Mouse (Mus musculus) frontal cortex, postnatal 25 days (tissue): ENCODE results near the gene Ube2l3.

Experiments used
- DNase-seq, 2 experiments: peaks; one replicate each; pipeline ENCODE4 v3.0.0; 2022; ENCODE audit warnings: low spot score in 2 of 2

Ube2l3 gene

GRCm38 (mm10) chr16:17147391-17147929 is 55.0 kb downstream of the Ube2l3 start:
- DNase-seq, result no peak

- peak; percentile 56 to 57 for DNase-seq
These were observed 55.6 kb downstream of the Ube2l3 start, which contains the start of gene Ccdc116 for GRCm38 (mm10) chr16:17146772-17147235. Gene Ccdc116 (minus strand): TSS chr16:17147229.

- no peak for DNase-seq
These were observed 58.1 kb downstream of the Ube2l3 start, which contains the start of gene Ydjc for GRCm38 (mm10) chr16:17144339-17144738. Gene Ydjc (plus strand): TSS chr16:17144621.

GRCm38 (mm10) chr16:17137355-17137754 is 65.1 kb downstream of the Ube2l3 start:
- DNase-seq, result no peak

- no peak for DNase-seq
These were observed 69.6 kb downstream of the Ube2l3 start for GRCm38 (mm10) chr16:17132906-17133200.

- DNase-seq, result peak; percentile 96 to 97
These were observed 70.2 kb downstream of the Ube2l3 start, which contains the start of gene Sdf2l1 for GRCm38 (mm10) chr16:17132089-17132905. Gene Sdf2l1 (minus strand): TSS chr16:17132383.

- DNase-seq, result no peak
These were observed 71.0 kb downstream of the Ube2l3 start for GRCm38 (mm10) chr16:17131191-17132088.

GRCm38 (mm10) chr16:17127292-17127691 is 75.2 kb downstream of the Ube2l3 start:
- DNase-seq, result no peak

- DNase-seq, result peak; percentile 38 to 40
These were observed 77.5 kb downstream of the Ube2l3 start, which contains the start of gene 2610318N02Rik for GRCm38 (mm10) chr16:17124871-17125520. Gene 2610318N02Rik (minus strand): TSS chr16:17125167.

- DNase-seq, result no peak
These were observed 78.2 kb downstream of the Ube2l3 start for GRCm38 (mm10) chr16:17124119-17124870.

GRCm38 (mm10) chr16:17121569-17121968 is 80.9 kb downstream of the Ube2l3 start:
- DNase-seq, result no peak

- no peak for DNase-seq
These were observed 85.1 kb downstream of the Ube2l3 start for GRCm38 (mm10) chr16:17117309-17117799.

GRCm38 (mm10) chr16:17110771-17111743 is 91.4 kb downstream of the Ube2l3 start, which contains the start of gene Ppil2:
Gene Ppil2 (minus strand): TSS chr16:17111257.
- DNase-seq, result peak; percentile 51 to 62

- DNase-seq, result no peak
These were observed 97.8 kb downstream of the Ube2l3 start for GRCm38 (mm10) chr16:17104600-17104999.

- no peak for DNase-seq
These were observed 99.7 kb downstream of the Ube2l3 start for GRCm38 (mm10) chr16:17102630-17103220.
